Comparison of ENCODE assay signal across 7 mouse cellular contexts in the genomic region with DNA sequence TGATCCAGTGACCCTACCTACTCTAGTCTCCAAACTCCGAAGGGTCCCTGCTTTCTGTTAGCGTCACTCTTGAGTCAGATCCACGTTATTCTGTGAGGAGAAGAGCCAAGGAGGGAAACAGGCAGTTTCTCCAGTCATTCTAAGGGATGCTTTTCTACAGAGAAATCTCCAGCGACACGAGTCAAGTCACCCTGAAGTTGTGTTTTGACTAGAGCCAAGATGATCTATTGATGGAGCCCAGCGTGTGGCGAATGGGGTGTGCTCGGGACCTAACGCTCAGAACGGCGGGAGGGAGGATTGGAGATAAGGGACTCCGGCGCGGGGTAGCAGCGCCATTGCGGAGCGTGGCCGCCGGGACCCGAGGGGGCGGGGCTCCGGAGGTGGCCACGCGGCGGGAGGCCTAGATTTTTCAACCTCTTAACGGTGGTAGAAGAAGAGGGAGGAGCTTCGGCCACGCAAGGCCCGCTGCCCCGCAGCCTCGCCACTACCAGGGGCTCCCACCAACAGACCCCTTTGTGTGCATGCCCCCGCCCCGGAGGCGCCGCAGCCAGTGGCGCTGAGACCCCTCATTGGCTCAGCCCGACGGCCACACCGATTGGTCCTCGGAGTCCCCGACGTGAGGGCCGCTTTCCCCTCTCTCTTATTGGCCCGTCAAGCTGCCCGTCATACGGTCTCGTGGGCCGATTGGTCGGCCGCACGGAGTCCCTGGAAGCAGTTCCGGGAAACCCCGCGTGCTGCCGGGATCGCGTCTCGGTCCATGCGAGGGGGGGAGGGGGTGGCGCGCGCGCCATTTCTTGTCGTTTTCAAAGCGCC. TPM values are rescaled to one million over a fixed set of nuclear protein-coding genes. Genes with fewer than 3 reads are reported as not detected.
DNase-seq lines count a peak whose midpoint lies in the region; ATAC-seq and TF ChIP-seq lines count a peak whose summit lies in the region.

A gene (plus strand): TSS at position 714 of the 813 bp plus-strand sequence.

- H3K27me3 ChIP-seq in embryonic facial prominence, embryonic 10.5 days (replicated peaks; ENCODE audit: low read depth, poor library complexity, severe bottlenecking) = no peaks in the 10 kb centered on the region
- H3K27me3 ChIP-seq in intestine, postnatal 0 days (replicated peaks; ENCODE audit: control insufficient read depth, insufficient read depth, low read length) = no peaks in the 10 kb centered on the region
- H3K27me3 ChIP-seq in midbrain, embryonic 12.5 days = no peaks in the 10 kb centered on the region
- no peaks in the 10 kb centered on the region for H3K27me3 ChIP-seq in small intestine, adult 2 months (ENCODE audit: control insufficient read depth, insufficient read depth, low read length)

- peak within 1 kb of the TSS; percentile 100 for H3K4me3 ChIP-seq in embryonic facial prominence, embryonic 10.5 days
- peak within 1 kb of the TSS; percentile 92 for H3K4me3 ChIP-seq in intestine, postnatal 0 days (ENCODE audit: low read depth, low read length)
- H3K4me3 ChIP-seq in midbrain, embryonic 12.5 days = peak within 1 kb of the TSS; percentile 97
- H3K4me3 ChIP-seq in small intestine, adult 2 months (ENCODE audit: low read depth, low read length) = peak within 1 kb of the TSS; percentile 87

- H3K36me3 ChIP-seq in embryonic facial prominence, embryonic 10.5 days (replicated peaks) = no peaks in the 10 kb centered on the region
- H3K36me3 ChIP-seq in intestine, postnatal 0 days (ENCODE audit: control insufficient read depth, insufficient read depth) = no peaks in the 10 kb centered on the region
- no peaks in the 10 kb centered on the region for H3K36me3 ChIP-seq in midbrain, embryonic 12.5 days
- H3K36me3 ChIP-seq in small intestine, adult 2 months (ENCODE audit: control insufficient read depth, insufficient read depth, low read length) = no peaks in the 10 kb centered on the region

- WGBS in embryonic facial prominence, embryonic 10.5 days = under 1% methylated on average over 65 of the region's 65 CpGs
- under 1% methylated on average over 62 of the region's 65 CpGs for WGBS in intestine, postnatal 0 days
- WGBS in midbrain, embryonic 12.5 days = under 1% methylated on average over 55 of the region's 65 CpGs
- WGBS in small intestine, adult 2 months = under 1% methylated on average over 65 of the region's 65 CpGs

- peaks cover 43% of the 10 kb centered on the region for H3K4me1 ChIP-seq in embryonic facial prominence, embryonic 10.5 days
- 0 out of 2 replicates have a peak, but pooled peaks cover 7% of the 10 kb centered on the region for H3K4me1 ChIP-seq in intestine, postnatal 0 days (replicated peaks; ENCODE audit: control insufficient read depth, insufficient read depth, low read length)
- H3K4me1 ChIP-seq in midbrain, embryonic 12.5 days = peaks cover 41% of the 10 kb centered on the region
- H3K4me1 ChIP-seq in small intestine, adult 2 months (ENCODE audit: control insufficient read depth, insufficient read depth, insufficient read length, low read length) = peaks cover 4% of the 10 kb centered on the region; the same call in 1 of the 2 replicates

- peak; percentile 98 for ATAC-seq in intestine, postnatal 0 days
- ATAC-seq in midbrain, embryonic 12.5 days (ENCODE audit: low FRiP score, low read depth) = peak; percentile 100

- H3K27ac ChIP-seq in embryonic facial prominence, embryonic 10.5 days (replicated peaks) = peak within 1 kb of the TSS; percentile 100
- H3K27ac ChIP-seq in intestine, postnatal 0 days (ENCODE audit: low read depth, low read length) = peak within 1 kb of the TSS; percentile 94
- H3K27ac ChIP-seq in midbrain, embryonic 12.5 days (replicated peaks) = peak within 1 kb of the TSS; percentile 98
- peak within 1 kb of the TSS; percentile 48 for H3K27ac ChIP-seq in small intestine, adult 2 months (ENCODE audit: insufficient read depth, low read depth, low read length)

- peak within 1 kb of the TSS; percentile 82 for H3K4me2 ChIP-seq in intestine, postnatal 0 days (replicated peaks; ENCODE audit: low read depth)
- H3K4me2 ChIP-seq in midbrain, embryonic 12.5 days (replicated peaks) = peak within 1 kb of the TSS; percentile 74

- TF ChIP-seq CTCF in intestine, postnatal 0 days (IDR thresholded peaks at IDR 0.05; ENCODE audit: low read depth) = no peak
- no peak for TF ChIP-seq CTCF in small intestine, adult 2 months (IDR thresholded peaks at IDR 0.05; ENCODE audit: extremely low read depth, insufficient read length, insufficient replicate concordance, low read depth, low read length)

- intact Hi-C loops in left cerebral cortex, postnatal 4 days (cut with DNase I) = no loop called here

- peak; percentile 81 for TF ChIP-seq POLR2A in small intestine, adult 2 months (IDR thresholded peaks at IDR 0.05; ENCODE audit: low read depth, low read length)

- peak within 1 kb of the TSS; percentile 93 for H3K9ac ChIP-seq in intestine, postnatal 0 days (ENCODE audit: low read depth, low read length)
- H3K9ac ChIP-seq in midbrain, embryonic 12.5 days (replicated peaks) = peak within 1 kb of the TSS; percentile 95

- DNase-seq in adrenal gland, postnatal 10 days = peak; percentile 100
- DNase-seq in embryonic facial prominence, embryonic 10.5 days (ENCODE audit: low spot score) = peak; percentile 100
- DNase-seq in gonadal fat pad, adult 2 months (ENCODE audit: low read depth) = peak; percentile 79
- peak; percentile 100 for DNase-seq in left cerebral cortex, postnatal 4 days

- no peaks in the 10 kb centered on the region for H3K9me3 ChIP-seq in embryonic facial prominence, embryonic 10.5 days
- no peaks in the 10 kb centered on the region for H3K9me3 ChIP-seq in intestine, postnatal 0 days (ENCODE audit: control insufficient read depth)
- no peaks in the 10 kb centered on the region for H3K9me3 ChIP-seq in midbrain, embryonic 12.5 days

RNA-seq across cellular contexts. Expression of the gene that starts here (rescaled TPM):
- total RNA-seq in adrenal gland, postnatal 10 days (2021) = 10 to 100 TPM; 67.4 to 94.7 TPM
- polyA plus RNA-seq in embryonic facial prominence, embryonic 10.5 days (2016; fragmentation: Nextera tagmentation; extraction: Ambion mirVana) = 227 and 246 TPM in 2 replicates
- polyA plus RNA-seq in gonadal fat pad, adult 2 months (2012; rRNA removed) = 12.6 and 20.7 TPM in 2 replicates
- 47.9 and 51.4 TPM in 2 replicates for polyA plus RNA-seq in intestine, postnatal 0 days (2015; fragmentation: Nextera tagmentation; extraction: Ambion mirVana)
- 100 to 1,000 TPM; 158 to 159 TPM for total RNA-seq in left cerebral cortex, postnatal 4 days (2021)
- polyA plus RNA-seq in midbrain, embryonic 12.5 days (2016; fragmentation: Nextera tagmentation; extraction: Ambion mirVana) = 237 and 247 TPM in 2 replicates
- 0.93 and 2.8 TPM in 2 replicates for polyA plus RNA-seq in small intestine, adult 2 months (2012; rRNA removed)

Comparison
In these comparisons a context has a peak if more than half of its experiments do, and no peak if none do; other contexts are left out.
1. Peak in every context shown above with its lines: DNase-seq, ATAC-seq, H3K4me3 ChIP-seq and H3K27ac ChIP-seq.
2. H3K27ac ChIP-seq: peak in every context shown above with its lines; median percentile 100 in embryonic facial prominence, embryonic 10.5 days; 98 in midbrain, embryonic 12.5 days; 94 in intestine, postnatal 0 days; 48 in small intestine, adult 2 months.